Mouse (Mus musculus): ENCODE data around the gene Entpd8. TPM values are rescaled to one million over a fixed set of nuclear protein-coding genes. Genes with fewer than 3 reads are reported as not detected.

Gene Entpd8
- polyA plus RNA-seq (2012; rRNA removed): 0.07 TPM in 1 of 2 replicates, not detected in the other

GRCm38 (mm10) chr2:25080076-25080475 is at the start of gene Entpd8:
Gene Entpd8 (plus strand): TSS chr2:25080304.

GRCm38 (mm10) chr2:25054221-25055067 is 25.7 kb upstream of the Entpd8 start, which contains the start of gene Nsmf:
Gene Nsmf (plus strand): TSS chr2:25054355.

GRCm38 (mm10) chr2:25095109-25095850 is 15.2 kb downstream of the Entpd8 start, which contains the start of gene Noxa1:
Gene Noxa1 (minus strand): TSS chr2:25095149.

Other genes with a start within 250 kb of the Entpd8 start
- 121 and 131 TPM in 2 replicates for gene Ehmt1, start 160.7 kb upstream of the Entpd8 start, polyA plus RNA-seq (2012; rRNA removed)
- gene Arrdc1, start 145.1 kb upstream of the Entpd8 start, polyA plus RNA-seq (2012; rRNA removed): 56.1 and 59.7 TPM in 2 replicates
- gene Zmynd19, start 130.5 kb upstream of the Entpd8 start, polyA plus RNA-seq (2012; rRNA removed): 37.8 and 41.6 TPM in 2 replicates
- gene Dph7, start 117.9 kb upstream of the Entpd8 start, polyA plus RNA-seq (2012; rRNA removed): 36.8 TPM in 2 replicates
- gene Mrpl41, start 105.2 kb upstream of the Entpd8 start, polyA plus RNA-seq (2012; rRNA removed): 109 and 115 TPM in 2 replicates
- gene Pnpla7, start 104.3 kb upstream of the Entpd8 start, polyA plus RNA-seq (2012; rRNA removed): 6.6 and 6.9 TPM in 2 replicates
- 192 and 216 TPM in 2 replicates for gene Nsmf, start 25.9 kb upstream of the Entpd8 start, polyA plus RNA-seq (2012; rRNA removed)
- gene Noxa1, start 14.8 kb downstream of the Entpd8 start, polyA plus RNA-seq (2012; rRNA removed): 0.24 TPM in 1 of 2 replicates, not detected in the other
- 37.0 and 53.2 TPM in 2 replicates for gene Nrarp, start 100.5 kb downstream of the Entpd8 start, polyA plus RNA-seq (2012; rRNA removed)
- 1.8 and 2.2 TPM in 2 replicates for gene Tor4a, start 116.6 kb downstream of the Entpd8 start, polyA plus RNA-seq (2012; rRNA removed)
- gene Nelfb, start 131.2 kb downstream of the Entpd8 start, polyA plus RNA-seq (2012; rRNA removed): 79.8 and 89.6 TPM in 2 replicates
- not detected in 2 replicates for gene Stpg3, start 134.3 kb downstream of the Entpd8 start, polyA plus RNA-seq (2012; rRNA removed)
- gene Fam166a, start 138.4 kb downstream of the Entpd8 start, polyA plus RNA-seq (2012; rRNA removed): 0.13 and 0.33 TPM in 2 replicates
- 415 and 443 TPM in 2 replicates for gene Tubb4b, start 144.4 kb downstream of the Entpd8 start, polyA plus RNA-seq (2012; rRNA removed)
- not detected in 2 replicates for gene Slc34a3, start 154.1 kb downstream of the Entpd8 start, polyA plus RNA-seq (2012; rRNA removed)
- gene Rnf224, start 156.5 kb downstream of the Entpd8 start, polyA plus RNA-seq (2012; rRNA removed): not detected in 2 replicates
- 91.0 and 95.4 TPM in 2 replicates for gene Rnf208, start 162.0 kb downstream of the Entpd8 start, polyA plus RNA-seq (2012; rRNA removed)
- 0.06 and 0.34 TPM in 2 replicates for gene Cysrt1, start 162.1 kb downstream of the Entpd8 start, polyA plus RNA-seq (2012; rRNA removed)
- 16.3 and 16.9 TPM in 2 replicates for gene AL732309.1, start 166.6 kb downstream of the Entpd8 start, polyA plus RNA-seq (2012; rRNA removed)
- gene Tmem203, start 175.1 kb downstream of the Entpd8 start, polyA plus RNA-seq (2012; rRNA removed): 24.3 and 25.3 TPM in 2 replicates
- 9.4 and 10.5 TPM in 2 replicates for gene Tprn, start 182.3 kb downstream of the Entpd8 start, polyA plus RNA-seq (2012; rRNA removed)
- 122 and 127 TPM in 2 replicates for gene Ssna1, start 192.1 kb downstream of the Entpd8 start, polyA plus RNA-seq (2012; rRNA removed)
- 121 and 122 TPM in 2 replicates for gene Anapc2, start 192.2 kb downstream of the Entpd8 start, polyA plus RNA-seq (2012; rRNA removed)
- not detected in 2 replicates for gene Tmem210, start 207.8 kb downstream of the Entpd8 start, polyA plus RNA-seq (2012; rRNA removed)
- gene Lrrc26, start 209.6 kb downstream of the Entpd8 start, polyA plus RNA-seq (2012; rRNA removed): 0.08 TPM in 1 of 2 replicates, not detected in the other
- 23.9 and 26.6 TPM in 2 replicates for gene Grin1, start 238.9 kb downstream of the Entpd8 start, polyA plus RNA-seq (2012; rRNA removed)

Data from central nervous system, embryonic 14 days (tissue).